ENCODE assay signal across 9 mouse cellular contexts in genomic region chr11:119304904-119305712, GRCm38 (mm10). TPM values are rescaled to one million over a fixed set of nuclear protein-coding genes. Genes with fewer than 3 reads are reported as not detected.
DNase-seq lines count a peak whose midpoint lies in the region; ATAC-seq lines count a peak whose summit lies in the region.
"Had no signal": no experiment of that assay in that cellular context is flagged by ENCODE, and none has a peak within 500 bp of the region (broad histone marks: within the 10 kb centered on the region; RNA-seq: fewer than 3 reads in every experiment).

No protein-coding gene starts in this region.

- H3K9me3 ChIP-seq in forebrain, embryonic 10.5 days: no peaks in the 10 kb centered on the region
- no peaks in the 10 kb centered on the region for H3K9me3 ChIP-seq in forebrain, embryonic 13.5 days (replicated peaks)
- H3K9me3 ChIP-seq in embryonic facial prominence, embryonic 10.5 days: no peaks in the 10 kb centered on the region
- no peaks in the 10 kb centered on the region for H3K9me3 ChIP-seq in intestine, embryonic 14.5 days (ENCODE audit: control insufficient read depth, low read length)
- H3K9me3 ChIP-seq: limb, embryonic 12.5 days had no signal

- no peak for ATAC-seq in forebrain, embryonic 13.5 days
- ATAC-seq in intestine, embryonic 14.5 days (replicated peaks; ENCODE audit: low FRiP score, low TSS enrichment, low read depth): no peak
- ATAC-seq in megakaryocyte, adult 5-6 weeks (ENCODE audit: poor library complexity, severe bottlenecking): peak; percentile 80

- DNase-seq in forebrain, embryonic 10.5 days (ENCODE audit: extremely low spot score, low spot score): peak; percentile 54
- peak; percentile 56 for DNase-seq in urinary bladder, postnatal 25 days (ENCODE audit: low spot score)
- no peak for DNase-seq in urinary bladder, adult 2 months (ENCODE audit: low spot score)
- peak; percentile 60 for DNase-seq in embryonic facial prominence, embryonic 10.5 days (ENCODE audit: low spot score)
- peak; percentile 76 for DNase-seq in intestine, embryonic 14.5 days (ENCODE audit: low spot score)
- DNase-seq in thymus, postnatal 10 days (ENCODE audit: low spot score in 2 of 2): peak; percentile 25 to 50

- H3K27me3 ChIP-seq in forebrain, embryonic 10.5 days (ENCODE audit: poor library complexity, severe bottlenecking): peaks cover 31% of the 10 kb centered on the region
- H3K27me3 ChIP-seq in forebrain, embryonic 13.5 days: peaks cover 14% of the 10 kb centered on the region
- peaks cover 41% of the 10 kb centered on the region for H3K27me3 ChIP-seq in embryonic facial prominence, embryonic 10.5 days (replicated peaks; ENCODE audit: low read depth, poor library complexity, severe bottlenecking)
- H3K27me3 ChIP-seq in intestine, embryonic 14.5 days (replicated peaks; ENCODE audit: control insufficient read depth, insufficient read depth, low read length): no peaks in the 10 kb centered on the region

- H3K4me2 ChIP-seq in forebrain, embryonic 13.5 days: no peak overlapping the region
- H3K4me2 ChIP-seq in intestine, embryonic 14.5 days (ENCODE audit: low read length): no peak overlapping the region
- H3K4me2 ChIP-seq: limb, embryonic 12.5 days had no signal

- no peak overlapping the region for H3K27ac ChIP-seq in forebrain, embryonic 10.5 days
- no peak overlapping the region for H3K27ac ChIP-seq in forebrain, embryonic 13.5 days
- H3K27ac ChIP-seq in embryonic facial prominence, embryonic 10.5 days (replicated peaks): no peak overlapping the region
- H3K27ac ChIP-seq in intestine, embryonic 14.5 days (ENCODE audit: low read depth): no peak overlapping the region
- H3K27ac ChIP-seq: limb, embryonic 12.5 days had no signal

- no peaks in the 10 kb centered on the region for H3K36me3 ChIP-seq in forebrain, embryonic 10.5 days (replicated peaks)
- H3K36me3 ChIP-seq in forebrain, embryonic 13.5 days (ENCODE audit: poor library complexity, severe bottlenecking): no peaks in the 10 kb centered on the region
- H3K36me3 ChIP-seq in embryonic facial prominence, embryonic 10.5 days (replicated peaks): no peaks in the 10 kb centered on the region
- no peaks in the 10 kb centered on the region for H3K36me3 ChIP-seq in intestine, embryonic 14.5 days (ENCODE audit: control insufficient read depth, insufficient read depth, low read length)
- H3K36me3 ChIP-seq: limb, embryonic 12.5 days had no signal

- no peak overlapping the region; the same call in 1 of the 2 replicates for H3K9ac ChIP-seq in forebrain, embryonic 13.5 days
- no peak overlapping the region for H3K9ac ChIP-seq in intestine, embryonic 14.5 days (ENCODE audit: low read length)
- H3K9ac ChIP-seq: limb, embryonic 12.5 days had no signal

- no peak overlapping the region for H3K4me3 ChIP-seq in forebrain, embryonic 10.5 days
- H3K4me3 ChIP-seq in forebrain, embryonic 13.5 days: no peak overlapping the region
- no peak overlapping the region for H3K4me3 ChIP-seq in embryonic facial prominence, embryonic 10.5 days
- H3K4me3 ChIP-seq in intestine, embryonic 14.5 days (ENCODE audit: low read depth, low read length): no peak overlapping the region
- H3K4me3 ChIP-seq: limb, embryonic 12.5 days had no signal

- peaks cover 43% of the 10 kb centered on the region for H3K4me1 ChIP-seq in forebrain, embryonic 10.5 days
- H3K4me1 ChIP-seq in forebrain, embryonic 13.5 days: peaks cover 11% of the 10 kb centered on the region
- H3K4me1 ChIP-seq in embryonic facial prominence, embryonic 10.5 days: peaks cover 25% of the 10 kb centered on the region
- peaks cover 6% of the 10 kb centered on the region for H3K4me1 ChIP-seq in intestine, embryonic 14.5 days (replicated peaks; ENCODE audit: control insufficient read depth, insufficient read depth, low read length)

- WGBS in forebrain, embryonic 10.5 days: 44% methylated on average over 16 of the region's 16 CpGs
- WGBS in forebrain, embryonic 13.5 days: 45% methylated on average over 16 of the region's 16 CpGs
- 42% methylated on average over 16 of the region's 16 CpGs for WGBS in embryonic facial prominence, embryonic 10.5 days
- 44% methylated on average over 16 of the region's 16 CpGs for WGBS in intestine, embryonic 14.5 days

RNA-seq across cellular contexts. Expression of gene Card14, which starts 2.5 kb away (rescaled TPM):
- 0.04 TPM in 1 of 2 replicates, not detected in the other for polyA plus RNA-seq in forebrain, embryonic 10.5 days (2016; fragmentation: Nextera tagmentation; extraction: Ambion mirVana)
- not detected in 2 replicates for polyA plus RNA-seq in forebrain, embryonic 13.5 days (2015; fragmentation: Nextera tagmentation; extraction: Ambion mirVana)
- 4.7 and 5.0 TPM in 2 replicates for polyA plus RNA-seq in urinary bladder, adult 2 months (2012; rRNA removed)
- 0.05 TPM in 1 of 2 replicates, not detected in the other for polyA plus RNA-seq in embryonic facial prominence, embryonic 10.5 days (2016; fragmentation: Nextera tagmentation; extraction: Ambion mirVana)
- polyA plus RNA-seq in intestine, embryonic 14.5 days (2014; fragmentation: Nextera tagmentation; extraction: Ambion mirVana): 2.8 and 3.2 TPM in 2 replicates
- total RNA-seq in megakaryocyte, adult 5-6 weeks (2015): not detected in 2 replicates
- total RNA-seq in megakaryocyte, adult 5-6 weeks (2017): 0.04 TPM in 1 of 2 replicates, not detected in the other

RNA-seq across cellular contexts. Expression of gene Eif4a3, which starts 5.2 kb away (rescaled TPM):
- 511 and 516 TPM in 2 replicates for polyA plus RNA-seq in forebrain, embryonic 10.5 days (2016; fragmentation: Nextera tagmentation; extraction: Ambion mirVana)
- polyA plus RNA-seq in forebrain, embryonic 13.5 days (2015; fragmentation: Nextera tagmentation; extraction: Ambion mirVana): 366 and 398 TPM in 2 replicates
- 106 and 121 TPM in 2 replicates for polyA plus RNA-seq in urinary bladder, adult 2 months (2012; rRNA removed)
- 465 and 504 TPM in 2 replicates for polyA plus RNA-seq in embryonic facial prominence, embryonic 10.5 days (2016; fragmentation: Nextera tagmentation; extraction: Ambion mirVana)
- 376 and 385 TPM in 2 replicates for polyA plus RNA-seq in intestine, embryonic 14.5 days (2014; fragmentation: Nextera tagmentation; extraction: Ambion mirVana)
- total RNA-seq in megakaryocyte, adult 5-6 weeks (2015): 181 and 188 TPM in 2 replicates
- 147 TPM in 2 replicates for total RNA-seq in megakaryocyte, adult 5-6 weeks (2017)

RNA-seq across cellular contexts. Expression of gene Gaa, which starts 37.4 kb away (rescaled TPM):
- 27.5 and 28.4 TPM in 2 replicates for polyA plus RNA-seq in forebrain, embryonic 10.5 days (2016; fragmentation: Nextera tagmentation; extraction: Ambion mirVana)
- polyA plus RNA-seq in forebrain, embryonic 13.5 days (2015; fragmentation: Nextera tagmentation; extraction: Ambion mirVana): 26.8 and 33.6 TPM in 2 replicates
- polyA plus RNA-seq in urinary bladder, adult 2 months (2012; rRNA removed): 95.0 and 113 TPM in 2 replicates
- 30.8 TPM in 2 replicates for polyA plus RNA-seq in embryonic facial prominence, embryonic 10.5 days (2016; fragmentation: Nextera tagmentation; extraction: Ambion mirVana)
- 57.3 and 62.3 TPM in 2 replicates for polyA plus RNA-seq in intestine, embryonic 14.5 days (2014; fragmentation: Nextera tagmentation; extraction: Ambion mirVana)
- total RNA-seq in megakaryocyte, adult 5-6 weeks (2015): 9.3 and 16.5 TPM in 2 replicates
- 8.0 and 9.8 TPM in 2 replicates for total RNA-seq in megakaryocyte, adult 5-6 weeks (2017)

RNA-seq across cellular contexts. Expression of gene Sgsh, which starts 50.2 kb away (rescaled TPM):
- polyA plus RNA-seq in forebrain, embryonic 10.5 days (2016; fragmentation: Nextera tagmentation; extraction: Ambion mirVana): 7.5 and 7.9 TPM in 2 replicates
- polyA plus RNA-seq in forebrain, embryonic 13.5 days (2015; fragmentation: Nextera tagmentation; extraction: Ambion mirVana): 4.6 and 4.7 TPM in 2 replicates
- 8.2 and 11.6 TPM in 2 replicates for polyA plus RNA-seq in urinary bladder, adult 2 months (2012; rRNA removed)
- 5.4 and 5.5 TPM in 2 replicates for polyA plus RNA-seq in embryonic facial prominence, embryonic 10.5 days (2016; fragmentation: Nextera tagmentation; extraction: Ambion mirVana)
- polyA plus RNA-seq in intestine, embryonic 14.5 days (2014; fragmentation: Nextera tagmentation; extraction: Ambion mirVana): 7.5 and 7.9 TPM in 2 replicates
- total RNA-seq in megakaryocyte, adult 5-6 weeks (2015): 12.9 and 15.0 TPM in 2 replicates
- total RNA-seq in megakaryocyte, adult 5-6 weeks (2017): 12.9 and 15.8 TPM in 2 replicates

RNA-seq across cellular contexts. Expression of gene Slc26a11, which starts 50.2 kb away (rescaled TPM):
- polyA plus RNA-seq in forebrain, embryonic 10.5 days (2016; fragmentation: Nextera tagmentation; extraction: Ambion mirVana): 9.6 and 10.6 TPM in 2 replicates
- polyA plus RNA-seq in forebrain, embryonic 13.5 days (2015; fragmentation: Nextera tagmentation; extraction: Ambion mirVana): 4.6 and 4.9 TPM in 2 replicates
- 10.0 and 11.7 TPM in 2 replicates for polyA plus RNA-seq in urinary bladder, adult 2 months (2012; rRNA removed)
- polyA plus RNA-seq in embryonic facial prominence, embryonic 10.5 days (2016; fragmentation: Nextera tagmentation; extraction: Ambion mirVana): 7.6 and 8.2 TPM in 2 replicates
- polyA plus RNA-seq in intestine, embryonic 14.5 days (2014; fragmentation: Nextera tagmentation; extraction: Ambion mirVana): 8.4 and 9.9 TPM in 2 replicates
- total RNA-seq in megakaryocyte, adult 5-6 weeks (2015): 4.8 and 6.0 TPM in 2 replicates
- 1.2 and 3.4 TPM in 2 replicates for total RNA-seq in megakaryocyte, adult 5-6 weeks (2017)
